Mouse (Mus musculus) cortical plate, adult 2 months (tissue): ENCODE data around the gene Suclg2. TPM values are rescaled to one million over a fixed set of nuclear protein-coding genes. Genes with fewer than 3 reads are reported as not detected.

Source experiments
- H3K27ac ChIP-seq: fragments of 200-500 bp; 2 replicates; pipeline ENCODE4 v1.5.1; 2012; ENCODE audit warnings: low read length, control low read depth, inconsistent platforms; ENCODE audit not compliant: insufficient read depth
- H3K4me1 ChIP-seq: fragments of 200-500 bp; 2 replicates; pipeline ENCODE4 v1.6.1; 2011; ENCODE audit warnings: low read length; ENCODE audit not compliant: control insufficient read depth, insufficient read depth
- H3K4me3 ChIP-seq: fragments of 200-500 bp; 2 replicates; pipeline ENCODE4 v1.5.1; 2011; ENCODE audit warnings: mild to moderate bottlenecking, low read length, control low read depth; ENCODE audit not compliant: insufficient read depth
- CTCF ChIP-seq: fragments of 200-500 bp; IDR thresholded peaks from 2 replicates; pipeline ENCODE4 v1.5.1; 2011; ENCODE audit warnings: mild to moderate bottlenecking, control low read depth, low read length; ENCODE audit not compliant: insufficient read depth; ENCODE audit errors: extremely low read depth
- POLR2A ChIP-seq: fragments of 200-500 bp; IDR thresholded peaks from 2 replicates; pipeline ENCODE4 v1.6.1; 2011; ENCODE audit warnings: mild to moderate bottlenecking, low read length, control low read depth; ENCODE audit not compliant: insufficient read depth; ENCODE audit errors: extremely low read depth
- polyA plus RNA-seq: library from polyadenylated mRNA; depleted of rRNA; stranded (reverse); fragments of >200 nt; gene quantifications from 2 replicates; pipeline ENCODE4 v1.2.3, GENCODE M21; 2012

Suclg2 gene
- polyA plus RNA-seq, 1 experiment: 19.3 TPM

DNA sequence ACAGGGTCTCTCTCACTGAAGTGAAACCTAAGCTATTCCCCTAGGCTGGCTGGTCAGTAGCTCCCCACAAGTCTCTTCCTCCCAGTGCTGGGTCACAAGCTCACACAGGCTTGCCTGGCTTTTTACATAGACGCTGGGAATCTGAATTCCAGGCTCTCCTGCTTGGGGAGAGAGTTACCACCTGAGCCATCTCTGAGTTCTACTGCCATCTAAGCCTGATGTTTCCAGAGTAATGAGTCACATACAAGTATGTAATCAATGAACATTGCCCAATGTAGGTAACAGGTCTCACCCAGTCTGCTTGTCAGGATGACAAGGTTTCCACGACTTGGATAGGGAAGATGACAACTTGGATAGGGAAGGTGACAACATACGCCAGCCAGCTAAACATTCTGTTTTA is 1.5 kb downstream of the Suclg2 start:
- Histone ChIP-seq H3K27ac (no peak overlapping the region), H3K4me1 (no peaks in the 10 kb centered on the region), H3K4me3 (no peak overlapping the region)
- no peak for TF ChIP-seq POLR2A
- no peak for TF ChIP-seq CTCF

DNA sequence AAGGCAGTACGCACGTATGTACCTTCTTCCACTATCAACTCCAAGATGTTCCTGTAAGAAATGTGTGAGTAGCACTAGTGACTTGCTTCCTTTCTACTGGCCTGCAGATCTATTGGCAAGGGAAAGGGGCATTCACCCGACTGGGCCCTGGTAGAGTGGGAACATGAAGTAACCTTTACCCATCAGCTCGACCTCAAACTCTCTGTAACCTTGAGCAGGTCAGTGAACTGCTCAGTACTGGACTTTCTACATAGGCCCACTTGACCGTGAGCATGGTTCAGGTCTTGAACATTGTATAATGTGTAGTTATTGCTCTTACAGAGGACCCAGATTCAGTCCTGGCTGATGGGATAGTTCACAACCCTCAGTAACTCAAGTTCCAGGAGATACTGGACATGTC is 2.1 kb downstream of the Suclg2 start:
- no peak for TF ChIP-seq CTCF
- TF ChIP-seq POLR2A: no peak
- Histone ChIP-seq H3K4me1 (no peaks in the 10 kb centered on the region), H3K27ac (no peak overlapping the region), H3K4me3 (no peak overlapping the region)

DNA sequence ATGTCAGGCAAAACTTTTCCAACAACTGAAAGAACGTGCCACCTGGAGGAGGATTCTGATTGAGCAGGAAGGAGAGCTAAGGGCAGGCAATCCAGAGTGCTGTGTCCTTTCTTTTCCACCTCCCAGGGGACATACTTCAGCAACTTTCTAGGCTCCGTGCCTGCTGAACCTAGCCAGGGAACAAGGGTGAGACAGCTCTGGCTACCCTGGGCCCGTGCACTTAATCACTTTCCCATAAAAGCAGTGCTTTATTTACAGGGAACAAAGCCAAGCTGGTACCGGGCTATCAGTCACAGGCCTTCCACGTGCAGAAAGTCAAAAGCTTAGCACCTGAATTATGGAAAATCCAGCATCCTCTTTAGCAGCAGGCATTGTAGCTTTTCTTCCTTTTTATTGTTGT is 5.4 kb downstream of the Suclg2 start:
- TF ChIP-seq CTCF: no peak
- no peak for TF ChIP-seq POLR2A
- no peaks in the 10 kb centered on the region for H3K4me1 ChIP-seq
- H3K27ac ChIP-seq: no peak overlapping the region
- H3K4me3 ChIP-seq: no peak overlapping the region

DNA sequence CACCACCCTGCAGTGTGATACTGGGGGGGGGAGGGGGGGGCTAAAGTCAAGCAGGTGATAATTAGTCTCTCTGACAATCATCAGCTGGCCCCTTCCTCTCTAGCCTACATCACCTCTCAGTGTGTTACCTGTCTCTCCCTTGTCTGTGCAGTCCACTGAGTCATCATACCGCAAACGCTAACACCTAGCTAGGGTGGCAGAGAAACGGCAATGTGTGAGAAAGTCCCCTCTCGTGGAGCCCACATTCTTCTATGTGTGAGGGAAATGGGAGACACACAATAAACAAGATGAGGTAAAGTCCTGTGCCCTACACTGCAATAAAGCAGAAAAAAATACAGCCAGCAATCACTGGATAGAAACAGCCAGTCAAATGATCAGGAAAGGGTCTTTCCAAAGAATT is 6.5 kb downstream of the Suclg2 start:
- Histone ChIP-seq H3K27ac (no peak overlapping the region), H3K4me3 (no peak overlapping the region), H3K4me1 (no peaks in the 10 kb centered on the region)
- TF ChIP-seq CTCF (no peak), POLR2A (no peak)

DNA sequence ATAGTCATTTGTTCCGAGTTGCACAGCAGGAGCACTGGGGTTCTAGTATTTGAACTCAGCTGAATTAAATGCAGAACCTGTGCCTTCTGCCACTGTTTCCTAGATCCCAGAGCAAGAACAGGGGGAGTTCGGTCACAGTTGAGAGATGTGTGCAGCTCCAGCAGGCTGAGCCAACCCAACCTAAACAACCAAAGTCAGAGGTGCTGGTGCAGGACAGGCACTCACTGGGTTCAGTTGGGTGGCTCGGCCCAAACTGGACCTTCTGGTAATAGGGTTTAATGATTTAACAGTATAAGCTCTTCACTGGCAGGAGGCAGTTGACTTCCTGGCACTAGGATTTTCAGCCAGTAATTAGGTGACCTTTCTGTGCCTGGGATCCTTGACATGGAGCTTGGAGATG is 6.9 kb downstream of the Suclg2 start:
- H3K27ac ChIP-seq: no peak overlapping the region
- no peak overlapping the region for H3K4me3 ChIP-seq
- H3K4me1 ChIP-seq: no peaks in the 10 kb centered on the region
- TF ChIP-seq POLR2A: no peak
- no peak for TF ChIP-seq CTCF

DNA sequence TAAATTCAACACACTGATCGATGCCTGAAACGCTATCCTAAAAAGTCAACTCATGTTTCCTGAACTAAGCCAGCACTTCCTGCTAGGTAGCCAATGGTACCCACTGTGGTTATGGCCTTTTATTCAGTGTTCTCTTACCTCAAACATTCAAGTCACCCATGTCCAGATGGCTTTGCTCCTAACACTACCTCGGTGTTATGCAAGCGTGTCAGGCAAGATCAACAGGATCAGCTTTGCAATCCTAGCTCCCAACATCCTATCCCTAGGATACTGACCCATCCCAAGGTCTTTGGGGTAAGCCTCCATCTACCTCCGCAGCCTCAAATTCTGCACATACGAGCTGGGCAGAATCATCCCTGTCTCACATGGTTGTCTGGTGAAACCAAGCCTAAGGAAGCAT is 7.7 kb downstream of the Suclg2 start:
- no peaks in the 10 kb centered on the region for H3K4me1 ChIP-seq
- no peak overlapping the region for H3K27ac ChIP-seq
- TF ChIP-seq POLR2A: no peak
- no peak for TF ChIP-seq CTCF
- no peak overlapping the region for H3K4me3 ChIP-seq

DNA sequence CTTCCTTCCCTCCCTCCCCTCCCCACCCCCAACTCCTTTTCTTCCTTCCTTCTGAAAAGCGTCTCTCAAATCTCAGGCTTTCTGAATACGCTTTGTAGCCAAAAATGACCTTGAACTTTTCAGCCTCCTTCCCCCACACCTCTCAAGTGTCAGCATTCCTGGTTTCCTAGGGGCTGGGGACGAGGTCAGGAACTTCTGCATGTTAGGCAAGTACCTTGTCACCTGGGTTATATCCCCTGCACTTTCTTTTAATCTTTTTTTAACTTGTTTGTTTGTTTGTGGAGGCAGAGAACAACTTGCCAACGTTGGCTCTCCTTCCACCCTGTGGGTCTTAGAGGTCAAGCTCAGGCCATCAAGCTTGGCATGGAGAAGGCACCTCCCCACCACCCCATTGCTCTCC is 9.1 kb downstream of the Suclg2 start:
- no peak for TF ChIP-seq CTCF
- TF ChIP-seq POLR2A: no peak
- H3K4me1 ChIP-seq: no peaks in the 10 kb centered on the region
- no peak overlapping the region for H3K27ac ChIP-seq
- no peak overlapping the region for H3K4me3 ChIP-seq

DNA sequence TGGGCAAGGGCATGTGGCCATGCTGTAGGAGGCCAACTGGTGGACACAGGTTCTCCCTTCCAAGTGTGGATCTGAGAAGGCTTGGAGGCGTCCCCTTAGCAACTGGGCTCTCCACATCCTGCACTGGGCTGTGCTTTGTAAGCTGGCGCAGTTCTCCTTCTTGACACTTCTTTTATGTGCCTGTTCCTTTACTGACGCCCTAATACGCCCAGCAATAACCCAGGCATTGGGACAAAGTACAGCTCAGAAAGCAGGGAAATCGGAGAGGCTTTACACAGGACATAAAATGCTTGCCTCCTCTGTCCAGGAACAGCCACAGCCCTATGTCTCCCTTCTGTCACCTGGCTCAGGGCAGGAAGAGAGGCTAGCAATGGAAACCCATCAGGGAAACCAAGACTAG is 9.5 kb downstream of the Suclg2 start:
- H3K4me1 ChIP-seq: no peaks in the 10 kb centered on the region
- TF ChIP-seq POLR2A (no peak), CTCF (no peak)
- H3K4me3 ChIP-seq: no peak overlapping the region
- H3K27ac ChIP-seq: no peak overlapping the region

DNA sequence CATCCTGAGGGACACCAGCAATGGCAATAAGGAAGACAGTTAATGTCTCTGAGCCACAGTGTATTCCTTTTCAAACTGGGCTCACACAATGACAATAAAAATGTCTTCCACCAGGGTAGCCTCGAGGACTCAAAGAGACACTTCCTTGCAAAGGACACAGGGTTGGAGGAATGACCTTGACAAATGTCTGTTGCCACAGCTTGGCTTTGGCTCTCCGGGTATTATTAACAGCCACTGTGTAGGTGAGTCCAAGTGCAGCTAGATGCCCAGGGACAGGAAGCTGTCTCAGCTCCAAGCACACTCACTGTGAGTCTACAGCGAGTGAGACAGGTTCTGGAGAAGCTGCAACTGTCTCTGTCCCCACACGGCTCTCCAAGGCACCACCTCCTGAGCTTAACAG is 14.0 kb downstream of the Suclg2 start:
- no peak overlapping the region for H3K4me3 ChIP-seq
- H3K4me1 ChIP-seq: no peaks in the 10 kb centered on the region
- H3K27ac ChIP-seq: no peak overlapping the region
- TF ChIP-seq POLR2A: no peak
- no peak for TF ChIP-seq CTCF

DNA sequence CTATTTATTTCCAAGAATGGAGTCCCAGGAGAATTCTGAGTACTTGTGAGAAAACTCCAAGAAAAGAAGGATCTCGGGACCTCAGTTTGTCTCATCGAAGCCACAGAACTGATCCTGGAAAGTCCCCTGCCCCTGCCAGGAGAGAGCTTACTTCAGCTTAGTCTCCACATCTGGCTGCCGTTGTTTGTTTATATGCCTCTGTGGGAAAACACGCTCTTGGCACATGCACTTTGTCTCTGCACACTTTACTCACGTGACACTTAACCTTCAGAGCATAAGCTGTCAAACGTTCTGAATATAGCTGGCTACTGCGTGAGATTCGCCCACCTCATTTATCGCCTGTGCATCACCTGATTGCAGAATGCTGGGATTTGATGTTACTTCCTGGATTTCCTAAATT is 16.4 kb downstream of the Suclg2 start:
- no peaks in the 10 kb centered on the region for H3K4me1 ChIP-seq
- no peak for TF ChIP-seq CTCF
- TF ChIP-seq POLR2A: no peak
- no peak overlapping the region for H3K4me3 ChIP-seq
- H3K27ac ChIP-seq: no peak overlapping the region

DNA sequence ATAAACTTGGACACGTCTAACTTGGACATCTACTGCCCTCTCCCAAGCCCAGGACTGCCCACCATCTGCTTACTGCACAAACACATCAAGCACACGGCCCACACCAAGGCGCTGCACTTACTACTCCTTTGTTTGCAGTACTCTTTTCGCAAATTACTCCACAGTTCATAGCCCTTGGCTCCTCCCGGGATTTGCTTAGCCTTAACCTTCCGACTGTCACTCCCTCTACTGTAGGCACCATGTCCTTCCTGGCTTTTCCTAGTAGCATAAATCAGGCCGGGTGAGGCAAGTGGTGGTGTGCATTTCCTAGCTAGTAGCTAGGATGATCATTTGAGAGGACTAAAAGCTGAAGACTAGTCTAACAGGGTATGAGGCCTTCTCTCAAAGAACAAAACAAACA is 16.8 kb downstream of the Suclg2 start:
- Histone ChIP-seq H3K4me1 (no peaks in the 10 kb centered on the region), H3K4me3 (no peak overlapping the region), H3K27ac (no peak overlapping the region)
- no peak for TF ChIP-seq CTCF
- no peak for TF ChIP-seq POLR2A
